Mouse (Mus musculus) erythroid progenitor cell, adult 5-6 weeks (primary cell): ENCODE results near the gene Tmc7. TPM values are rescaled to one million over a fixed set of nuclear protein-coding genes. Genes with fewer than 3 reads are reported as not detected.

Experiments
- ATAC-seq: replicated peaks from 2 replicates; pipeline ENCODE4 v1.8.0; 2016; ENCODE audit warnings: moderate number of reproducible peaks, mild to moderate bottlenecking, moderate TSS enrichment, inconsistent platforms; ENCODE audit not compliant: poor library complexity, low FRiP score, severe bottlenecking
- total RNA-seq, 2 experiments: library from RNA; stranded (forward) in 1 of 2; stranded (reverse) in 1 of 2; fragments of 150-400 nt in 1 of 2; fragments of 186-747, 209-891 nt in 1 of 2; gene quantifications; 2 replicates each; pipeline versions ENCODE4 v1.2.3 to v1.2.4; 2015 to 2017; ENCODE audit warnings: low replicate concordance in 2 of 2

Gene Tmc7
- total RNA-seq, 2 experiments from 2014 or later, result 0.42 TPM; not detected in 1

DNA sequence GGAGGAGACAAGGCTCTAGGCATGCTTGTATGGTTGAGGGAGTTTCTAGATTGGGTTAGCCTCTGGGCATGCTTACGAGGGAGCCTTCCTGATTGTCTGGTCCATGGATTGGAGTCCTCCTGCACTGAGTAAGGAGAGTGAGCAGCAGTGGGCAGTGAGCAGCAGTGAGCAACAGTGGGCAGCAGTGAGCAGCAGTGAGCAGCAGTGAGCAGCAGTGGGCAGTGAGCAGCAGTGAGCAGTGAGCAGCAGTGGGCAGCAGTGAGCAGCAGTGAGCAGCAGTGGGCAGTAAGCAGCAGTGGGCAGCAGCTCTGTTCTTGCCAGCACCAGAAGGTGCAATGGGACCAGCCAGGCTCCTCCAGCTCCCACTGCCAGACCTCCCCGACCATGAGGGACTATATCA, 66.7 kb downstream of the Tmc7 start:
- 0 out of 2 replicates have a peak, but pooled peaks have one; percentile 40 for ATAC-seq

DNA sequence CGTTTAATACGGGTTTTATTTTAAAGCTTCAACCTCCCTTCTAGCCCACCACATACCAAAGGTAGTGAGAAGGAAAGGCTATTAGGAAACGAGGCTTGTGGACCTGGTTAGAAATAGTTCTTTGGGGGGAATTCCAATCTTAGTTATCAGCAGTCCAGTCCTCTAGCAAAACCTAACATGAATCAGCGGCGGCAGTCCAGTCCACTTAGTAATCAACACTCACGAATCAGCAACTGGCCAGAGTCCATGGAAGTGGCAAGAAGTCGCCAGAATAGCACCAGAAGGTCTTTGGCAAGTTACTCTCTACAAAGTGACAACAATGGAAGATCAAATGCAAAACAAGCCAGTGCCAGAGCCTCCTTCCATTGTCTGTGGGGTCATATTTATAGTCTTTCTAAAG, 76.0 kb downstream of the Tmc7 start:
- no peak for ATAC-seq

- ATAC-seq, result no peak
These were observed 80.7 kb downstream of the Tmc7 start for GRCm38 (mm10) chr7:118503844-118504243.

DNA sequence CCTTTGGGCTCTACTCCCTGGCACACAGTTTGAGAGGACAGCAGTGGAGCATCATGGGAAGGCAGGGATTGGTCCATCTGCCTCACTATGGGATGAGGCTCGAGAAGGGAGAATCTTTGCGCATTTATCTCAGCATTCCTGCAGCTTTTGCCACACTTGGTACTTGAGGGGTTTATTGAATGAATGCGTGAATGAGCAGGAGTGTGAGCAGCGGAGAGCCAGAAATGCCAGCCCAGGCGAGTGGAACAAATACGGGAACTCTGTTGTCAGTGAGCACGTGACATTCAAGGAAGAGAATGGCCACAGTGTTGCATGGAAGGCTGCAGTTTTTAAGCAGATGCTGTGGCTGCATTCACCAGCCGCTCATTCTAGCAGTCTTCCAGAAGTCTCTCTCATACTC, 82.2 kb downstream of the Tmc7 start:
- no peak for ATAC-seq

GRCm38 (mm10) chr7:118499784-118500435, 84.6 kb downstream of the Tmc7 start:
- ATAC-seq, result no peak

- no peak for ATAC-seq
These were observed 85.4 kb downstream of the Tmc7 start for GRCm38 (mm10) chr7:118498984-118499783.

DNA sequence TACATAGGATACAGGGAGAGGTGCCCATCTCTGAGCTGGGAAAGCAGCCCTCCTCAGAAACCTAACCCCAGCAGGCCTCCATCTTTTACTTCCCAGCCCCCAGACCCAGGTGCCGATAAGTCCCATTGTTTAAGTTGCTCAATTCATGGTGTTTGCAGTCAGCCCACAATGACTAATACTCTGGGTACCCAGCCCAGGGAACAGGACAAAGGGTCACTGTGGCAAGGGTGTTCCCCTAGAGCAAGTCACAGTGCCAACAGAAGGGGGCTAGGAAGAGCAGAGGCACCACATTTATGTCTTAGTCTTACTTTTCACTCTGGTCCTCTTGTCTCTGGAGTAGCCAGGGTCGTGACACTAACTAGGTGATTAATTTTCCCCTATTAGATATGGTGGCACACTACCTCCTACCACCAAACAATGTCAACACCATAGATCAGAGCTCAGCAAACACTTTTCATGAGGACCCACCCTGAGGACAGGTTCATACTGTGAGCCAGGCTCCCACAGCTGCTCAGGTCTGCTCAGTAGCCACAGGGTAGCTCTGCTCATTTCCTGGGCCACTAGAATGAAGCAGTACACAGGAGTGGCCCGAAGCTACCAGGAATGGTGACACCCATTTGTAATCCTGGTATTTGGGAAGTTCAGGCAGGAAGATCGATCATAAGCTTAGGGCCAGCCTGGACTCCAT, 89.5 kb downstream of the Tmc7 start:
- ATAC-seq, result no peak

DNA sequence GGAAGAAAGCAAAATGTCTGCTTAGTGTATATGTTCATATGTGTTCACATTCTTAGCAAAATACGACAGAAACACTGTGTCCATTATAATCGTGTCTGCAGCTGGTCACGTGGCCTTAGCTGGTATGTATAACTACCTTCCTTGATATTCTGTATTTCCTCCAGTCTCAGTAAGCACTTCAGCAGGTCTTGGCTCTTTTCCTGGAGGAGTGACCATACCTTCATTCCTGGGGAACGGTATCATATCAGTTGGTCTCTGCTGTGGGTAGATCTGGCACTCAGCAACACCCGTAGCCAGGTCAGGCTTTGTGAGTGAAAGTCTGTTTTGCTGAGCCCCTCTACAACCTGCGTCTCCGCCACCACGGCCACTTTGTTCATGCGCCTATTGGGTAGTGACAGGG, 90.6 kb downstream of the Tmc7 start:
- ATAC-seq, result no peak

DNA sequence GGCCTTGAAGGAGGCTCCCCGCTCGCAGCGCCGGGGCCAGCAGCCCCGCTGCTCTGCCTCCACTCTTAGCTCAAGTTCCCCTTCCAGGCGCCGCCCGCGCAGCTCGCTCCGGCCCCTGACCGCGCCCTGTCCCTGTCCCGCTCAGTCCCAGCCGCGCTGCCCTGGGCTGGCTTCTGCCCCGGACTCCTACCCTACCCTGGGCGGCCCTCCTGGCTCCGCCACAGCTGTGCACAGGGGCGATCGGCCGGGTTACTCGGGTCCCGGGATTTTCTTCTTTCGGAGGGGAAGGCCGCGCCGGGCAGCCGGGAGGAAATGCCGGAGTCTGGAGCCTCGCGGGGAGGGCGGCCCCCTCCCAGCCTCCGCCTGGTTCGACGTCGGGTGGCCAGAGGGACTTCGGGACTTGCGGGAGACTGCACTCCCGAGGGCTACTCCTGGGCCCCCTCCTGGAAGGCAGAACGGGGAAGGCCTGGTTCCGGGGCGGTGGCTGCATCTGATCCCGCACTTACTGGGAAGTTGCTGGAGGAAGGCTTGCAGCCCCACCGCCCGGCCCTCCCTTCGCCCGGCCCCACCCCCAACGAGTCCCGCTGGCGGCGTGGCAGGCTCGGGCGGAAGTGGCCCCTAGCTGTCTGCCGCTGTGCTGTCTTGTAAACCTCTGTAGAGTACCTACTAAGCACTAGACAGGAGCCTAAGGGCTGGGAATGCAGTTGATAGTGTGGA, 92.9 kb downstream of the Tmc7 start, which contains the start of gene Itpripl2:
Gene Itpripl2 (minus strand): TSS at position 545 of the 717 bp plus-strand sequence.
- no peak for ATAC-seq

DNA sequence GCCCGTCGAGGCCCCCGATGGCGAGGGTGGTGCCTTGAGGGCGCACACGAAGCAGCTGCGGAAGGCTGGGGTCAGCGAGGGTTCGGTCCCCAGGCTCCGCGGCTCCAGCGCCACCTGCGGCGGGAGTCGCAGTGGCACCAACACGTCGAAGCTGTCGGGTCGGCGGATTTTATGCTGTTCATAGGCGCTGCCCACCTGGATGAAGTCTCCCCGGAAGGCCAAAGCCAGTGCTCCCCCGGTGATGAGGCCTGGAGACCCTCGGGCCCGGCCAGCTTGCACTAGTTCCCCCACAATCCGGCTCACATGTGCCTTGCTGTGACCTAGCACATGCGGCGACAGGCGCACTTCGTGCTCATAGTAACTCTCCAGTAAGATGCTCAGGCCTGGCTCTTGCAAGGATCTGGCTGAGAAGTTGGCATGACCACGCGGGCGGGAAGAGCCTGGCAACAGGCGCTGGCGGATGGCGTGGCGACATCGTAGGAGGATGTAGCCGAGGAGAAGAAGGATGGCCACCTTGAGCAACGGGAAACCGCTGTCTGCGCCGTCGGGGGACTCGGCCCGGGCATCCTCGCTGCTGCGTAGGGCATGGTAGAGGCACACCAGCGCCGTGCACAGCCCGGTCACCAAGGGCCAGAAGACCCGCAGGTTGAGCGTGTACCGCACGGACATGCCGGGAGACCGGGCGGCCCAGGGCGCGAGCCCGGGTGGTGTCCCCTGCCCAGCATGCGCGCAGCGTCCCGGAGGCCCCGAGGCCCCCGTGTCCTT, 93.7 kb downstream of the Tmc7 start:
- ATAC-seq, result no peak

- ATAC-seq, result no peak
These were observed 94.5 kb downstream of the Tmc7 start for GRCm38 (mm10) chr7:118489706-118490665.

DNA sequence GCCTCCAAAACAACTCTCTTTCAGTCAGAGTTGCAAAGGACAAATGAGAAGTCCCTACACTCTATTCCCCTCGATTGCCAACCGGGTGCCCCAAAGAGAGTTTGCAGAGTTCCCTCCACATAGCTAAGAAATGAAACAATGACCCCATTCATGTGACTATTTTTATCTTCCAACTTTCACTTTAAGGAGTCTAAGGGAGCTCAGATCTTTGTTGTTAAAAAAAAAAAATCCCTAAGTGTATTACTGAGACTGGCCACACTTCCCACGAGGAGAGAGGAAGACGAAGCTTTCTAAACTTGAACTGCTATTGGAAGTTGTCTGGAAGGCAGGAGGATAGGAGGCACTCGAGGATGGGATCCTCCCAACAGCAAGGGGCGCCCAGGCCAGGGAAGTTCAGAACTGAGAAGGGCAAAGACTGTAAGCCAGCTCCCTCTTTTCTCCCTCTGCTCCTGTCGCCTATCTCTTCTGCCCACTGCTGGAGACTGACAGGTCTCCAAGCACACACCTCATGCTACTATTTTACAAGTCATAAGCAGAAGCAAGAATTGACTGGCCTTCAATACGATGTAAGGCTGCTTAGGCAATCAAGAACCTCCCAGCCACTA, 96.4 kb downstream of the Tmc7 start:
- ATAC-seq, result no peak

GRCm38 (mm10) chr7:118486917-118487316, 97.6 kb downstream of the Tmc7 start:
- no peak for ATAC-seq

Other genes with a start within 250 kb of the Tmc7 start
- gene Syt17, start 136.5 kb downstream of the Tmc7 start, total RNA-seq (2015; ENCODE audit: low replicate concordance), result not detected in 2 replicates
- gene Syt17, start 136.5 kb downstream of the Tmc7 start, total RNA-seq (2017; ENCODE audit: low replicate concordance), result 0.51 TPM in 1 of 2 replicates, not detected in the other
- gene Itpripl2, start 92.8 kb downstream of the Tmc7 start, total RNA-seq (2015; ENCODE audit: low replicate concordance), result 1.7 and 4.0 TPM in 2 replicates
- 2.7 and 4.6 TPM in 2 replicates for gene Itpripl2, start 92.8 kb downstream of the Tmc7 start, total RNA-seq (2017; ENCODE audit: low replicate concordance)
- 8.8 and 16.6 TPM in 2 replicates for gene Coq7, start 51.4 kb downstream of the Tmc7 start, total RNA-seq (2015; ENCODE audit: low replicate concordance)
- 3.3 and 13.6 TPM in 2 replicates for gene Coq7, start 51.4 kb downstream of the Tmc7 start, total RNA-seq (2017; ENCODE audit: low replicate concordance)
- gene Tmc5, start 12.6 kb upstream of the Tmc7 start, total RNA-seq (2015; ENCODE audit: low replicate concordance), result not detected in 2 replicates
- gene Tmc5, start 12.6 kb upstream of the Tmc7 start, total RNA-seq (2017; ENCODE audit: low replicate concordance), result not detected in 2 replicates
- gene Gde1, start 121.0 kb upstream of the Tmc7 start, total RNA-seq (2015; ENCODE audit: low replicate concordance), result 39.4 and 50.5 TPM in 2 replicates
- 39.7 and 47.5 TPM in 2 replicates for gene Gde1, start 121.0 kb upstream of the Tmc7 start, total RNA-seq (2017; ENCODE audit: low replicate concordance)
- 95.9 and 114 TPM in 2 replicates for gene Ccp110, start 127.8 kb upstream of the Tmc7 start, total RNA-seq (2015; ENCODE audit: low replicate concordance)
- 103 and 138 TPM in 2 replicates for gene Ccp110, start 127.8 kb upstream of the Tmc7 start, total RNA-seq (2017; ENCODE audit: low replicate concordance)
- gene Vps35l, start 155.5 kb upstream of the Tmc7 start, total RNA-seq (2015; ENCODE audit: low replicate concordance), result 21.3 and 61.6 TPM in 2 replicates
- gene Vps35l, start 155.5 kb upstream of the Tmc7 start, total RNA-seq (2017; ENCODE audit: low replicate concordance), result 42.4 and 42.9 TPM in 2 replicates